Mouse (Mus musculus) heart, postnatal 0 days (tissue): Measurements from ENCODE around the gene Bicral. TPM values are rescaled to one million over a fixed set of nuclear protein-coding genes. Genes with fewer than 3 reads are reported as not detected.

Experiments
- ATAC-seq: fragments of 200-750 bp; cut with Nextera tagmentation; 2 replicates; pipeline ENCODE4 v1.8.0; 2017; ENCODE audit warnings: low read depth, moderate number of reproducible peaks, moderate library complexity; ENCODE audit not compliant: insufficient read depth
- DNase-seq: peaks from one replicate; pipeline ENCODE4 v3.0.0-alpha.2; 2016; ENCODE audit warnings: low spot score
- H3K27ac ChIP-seq: fragments of 300-500 bp; sonication (generic); 2 replicates; pipeline ENCODE4 v1.5.1; 2014; ENCODE audit warnings: low read depth, mild to moderate bottlenecking
- H3K27me3 ChIP-seq: fragments of 300-500 bp; sonication (generic); 2 replicates; pipeline ENCODE4 v1.6.1; 2014; ENCODE audit warnings: low read length, mixed read lengths; ENCODE audit not compliant: control insufficient read depth, insufficient read depth
- H3K36me3 ChIP-seq: fragments of 300-500 bp; sonication (generic); replicated peaks from 2 replicates; pipeline ENCODE4 v1.6.1; 2014; ENCODE audit warnings: low read length, mixed read lengths; ENCODE audit not compliant: control insufficient read depth, insufficient read depth
- H3K4me1 ChIP-seq: fragments of 300-500 bp; sonication (generic); 2 replicates; pipeline ENCODE4 v1.6.1; 2014; ENCODE audit warnings: antibody characterized with exemption; ENCODE audit not compliant: control insufficient read depth, insufficient read depth
- H3K4me2 ChIP-seq: fragments of 300-500 bp; sonication (generic); 2 replicates; pipeline ENCODE4 v1.6.1; 2014; ENCODE audit warnings: low read depth, mild to moderate bottlenecking, low read length, moderate library complexity
- H3K4me3 ChIP-seq: fragments of 300-500 bp; sonication (generic); 2 replicates; pipeline ENCODE4 v1.5.1; 2014; ENCODE audit warnings: low read depth, low read length
- H3K9ac ChIP-seq: fragments of 300-500 bp; sonication (generic); replicated peaks from 2 replicates; pipeline ENCODE4 v1.6.1; 2014; ENCODE audit warnings: low read depth, low read length, mixed read lengths
- H3K9me3 ChIP-seq: fragments of 300-500 bp; sonication (generic); replicated peaks from 2 replicates; pipeline ENCODE4 v1.6.1; 2016; ENCODE audit warnings: low read length; ENCODE audit not compliant: control insufficient read depth
- CTCF ChIP-seq: IDR thresholded peaks from 2 replicates; pipeline ENCODE4 v1.5.1; 2016; ENCODE audit warnings: antibody characterized with exemption, control low read depth, low read depth
- EP300 ChIP-seq: IDR thresholded peaks from 2 replicates; pipeline ENCODE4 v1.6.1; 2016; ENCODE audit warnings: antibody characterized with exemption, low read depth
- WGBS: fragments of 180-500 bp; shearing (Covaris S2); extraction: QIAGEN DNeasy Blood & Tissue Kit; methylation state at CpG from one replicate; pipeline ENCODE4 v1.1.7; 2014; 5-methylcytosine and 5-hydroxymethylcytosine counted together
- polyA plus RNA-seq: library from polyadenylated mRNA; unstranded; fragments of >200 nt; fragmentation: Nextera tagmentation; extraction: Ambion mirVana; gene quantifications from 2 replicates; pipeline ENCODE4 v1.2.1, GENCODE M21; 2015
- total RNA-seq: library from RNA; depleted of rRNA; stranded (reverse); fragments of >200 nt; gene quantifications from 2 replicates; pipeline ENCODE4 v1.2.3, GENCODE M21; 2014; ENCODE audit warnings: low replicate concordance

Gene Bicral
- total and polyA plus RNA-seq, 2 experiments from 2014 or later, result 1.8 to 3.6 TPM

DNA sequence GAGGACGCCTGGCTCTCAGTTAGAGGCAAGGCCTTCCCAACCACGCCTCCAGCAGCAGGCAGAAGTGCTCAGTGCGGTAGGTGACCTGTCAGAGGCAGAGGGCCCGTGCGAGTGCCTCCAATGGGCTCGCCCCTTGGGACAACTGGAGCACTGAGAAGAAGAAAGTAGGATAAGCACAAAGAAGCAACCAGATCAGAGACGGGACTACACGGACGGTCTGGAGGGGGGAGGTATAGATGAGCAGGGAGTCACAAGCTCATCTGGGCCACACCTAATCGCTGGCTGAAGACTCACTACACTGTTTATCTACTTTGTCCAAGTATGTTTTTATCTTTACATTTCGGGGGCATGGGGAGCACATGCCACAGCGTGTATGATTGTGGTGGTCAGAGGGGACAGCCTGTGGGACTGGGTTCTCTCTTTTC is 40.5 kb downstream of the Bicral start:
- peaks cover 49% of the 10 kb centered on the region for H3K36me3 ChIP-seq
- no peaks in the 10 kb centered on the region for H3K9me3 ChIP-seq
- H3K27me3 ChIP-seq, result no peaks in the 10 kb centered on the region
- ATAC-seq (no peak), DNase-seq (no peak)
- H3K4me3 ChIP-seq, result no peak overlapping the region
- H3K4me2 ChIP-seq, result no peak overlapping the region
- TF ChIP-seq EP300, result no peak
- TF ChIP-seq CTCF, result no peak
- WGBS, result 90% methylated on average over 12 of the region's 12 CpGs
- no peak overlapping the region for H3K27ac ChIP-seq
- H3K4me1 ChIP-seq, result no peaks in the 10 kb centered on the region
- H3K9ac ChIP-seq, result no peak overlapping the region

DNA sequence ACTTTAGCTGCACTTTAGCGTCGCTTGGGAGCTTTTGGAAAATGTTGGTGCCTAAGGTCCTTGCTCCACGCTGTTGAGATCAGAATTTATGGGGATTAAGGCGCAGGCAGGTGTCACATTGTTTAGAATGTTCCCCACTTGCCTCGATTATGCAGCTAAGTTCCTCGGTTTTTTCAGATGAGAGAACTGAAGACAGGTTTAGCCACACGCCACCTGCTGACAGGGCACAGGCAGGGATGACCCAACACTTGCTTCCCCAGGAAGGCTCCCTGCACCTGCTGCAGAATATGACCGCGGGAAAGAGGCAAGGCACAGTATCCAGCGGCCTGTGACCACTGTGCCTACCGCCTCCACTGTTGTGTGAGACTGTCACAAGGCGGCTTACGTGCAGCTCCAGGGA is 42.0 kb downstream of the Bicral start:
- 80% methylated on average over 13 of the region's 13 CpGs for WGBS
- ATAC-seq (no peak), DNase-seq (no peak)
- Histone ChIP-seq H3K9ac (no peak overlapping the region), H3K4me2 (no peak overlapping the region), H3K36me3 (peaks cover 53% of the 10 kb centered on the region), H3K27me3 (no peaks in the 10 kb centered on the region), H3K27ac (no peak overlapping the region), H3K4me1 (no peaks in the 10 kb centered on the region), H3K9me3 (no peaks in the 10 kb centered on the region), H3K4me3 (no peak overlapping the region)
- no peak for TF ChIP-seq EP300
- no peak for TF ChIP-seq CTCF

DNA sequence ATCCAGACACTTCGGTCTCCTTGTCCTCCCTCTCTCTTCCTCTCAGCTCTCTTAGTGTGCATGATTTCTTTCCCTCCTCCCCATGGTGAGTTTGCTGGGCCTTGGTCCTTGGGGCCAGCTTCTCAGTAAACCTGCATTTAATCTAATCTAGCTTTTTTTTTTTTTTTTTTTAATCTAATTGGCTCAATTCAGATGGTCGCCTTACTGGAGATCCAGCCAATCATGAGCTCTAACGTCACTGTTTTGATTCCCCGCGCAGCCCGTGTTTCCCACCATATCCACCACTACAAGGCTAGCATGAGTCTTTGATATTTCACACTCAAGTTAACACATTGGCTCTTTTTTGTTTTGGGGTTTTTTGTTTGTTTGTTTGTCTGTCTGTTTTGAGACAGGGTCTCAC is 43.8 kb downstream of the Bicral start:
- Histone ChIP-seq H3K4me2 (no peak overlapping the region), H3K27me3 (no peaks in the 10 kb centered on the region), H3K9me3 (no peaks in the 10 kb centered on the region), H3K27ac (no peak overlapping the region), H3K4me3 (no peak overlapping the region), H3K36me3 (peaks cover 54% of the 10 kb centered on the region), H3K4me1 (peaks cover 4% of the 10 kb centered on the region; the same call in 1 of the 2 replicates), H3K9ac (no peak overlapping the region)
- TF ChIP-seq CTCF (no peak), EP300 (no peak)
- no peak for ATAC-seq
- WGBS, result 92% methylated on average over 6 of the region's 6 CpGs
- DNase-seq, result no peak

DNA sequence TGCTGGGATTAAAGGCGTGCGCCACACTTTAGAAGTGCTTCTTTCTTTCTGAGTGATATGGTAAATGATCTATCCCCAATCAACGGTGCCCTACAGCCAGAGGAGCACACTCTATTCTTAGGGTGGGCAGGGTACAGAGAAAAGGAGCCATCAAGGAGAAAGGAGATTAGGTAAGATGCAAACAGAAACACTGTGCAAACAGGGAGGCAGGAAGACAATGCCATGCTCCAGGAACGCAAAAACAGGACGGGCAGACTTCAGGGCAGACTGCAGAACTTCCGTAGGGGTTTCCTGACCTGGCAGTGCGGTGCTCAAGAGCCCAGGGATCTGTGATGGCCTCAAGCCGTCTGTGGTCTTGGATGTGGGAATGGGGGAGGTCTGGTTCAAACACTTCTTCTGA is 44.6 kb downstream of the Bicral start:
- no peak overlapping the region for H3K9ac ChIP-seq
- no peak for ATAC-seq
- H3K4me1 ChIP-seq, result peaks cover 5% of the 10 kb centered on the region; the same call in 1 of the 2 replicates
- no peak overlapping the region for H3K27ac ChIP-seq
- 75% methylated on average over 8 of the region's 8 CpGs for WGBS
- H3K9me3 ChIP-seq, result no peaks in the 10 kb centered on the region
- TF ChIP-seq EP300 (no peak), CTCF (no peak)
- peaks cover 54% of the 10 kb centered on the region for H3K36me3 ChIP-seq
- no peak overlapping the region for H3K4me3 ChIP-seq
- no peak for DNase-seq
- H3K27me3 ChIP-seq, result no peaks in the 10 kb centered on the region
- no peak overlapping the region for H3K4me2 ChIP-seq

DNA sequence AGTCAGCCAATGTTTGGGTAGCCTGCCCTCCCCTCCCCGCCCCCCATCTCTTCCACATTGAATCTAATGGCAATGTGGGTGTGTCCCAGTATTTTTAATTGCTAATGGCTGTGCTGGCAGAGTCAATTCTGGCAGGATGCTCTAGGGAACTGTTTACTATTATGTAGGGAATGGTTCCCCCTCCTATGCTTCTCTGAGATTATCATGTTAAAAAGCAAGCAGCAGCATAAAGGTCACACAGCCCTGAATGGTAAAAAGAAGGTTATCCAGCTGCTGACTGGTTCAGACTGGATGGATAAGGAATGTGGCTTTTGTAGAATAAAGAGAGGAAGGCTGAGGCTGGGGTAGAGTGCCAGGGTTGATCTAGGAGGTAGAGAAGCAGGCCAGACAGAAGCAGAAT is 45.8 kb downstream of the Bicral start:
- WGBS, result 88% methylated on average over 1 of the region's 1 CpGs
- peaks cover 59% of the 10 kb centered on the region for H3K36me3 ChIP-seq

DNA sequence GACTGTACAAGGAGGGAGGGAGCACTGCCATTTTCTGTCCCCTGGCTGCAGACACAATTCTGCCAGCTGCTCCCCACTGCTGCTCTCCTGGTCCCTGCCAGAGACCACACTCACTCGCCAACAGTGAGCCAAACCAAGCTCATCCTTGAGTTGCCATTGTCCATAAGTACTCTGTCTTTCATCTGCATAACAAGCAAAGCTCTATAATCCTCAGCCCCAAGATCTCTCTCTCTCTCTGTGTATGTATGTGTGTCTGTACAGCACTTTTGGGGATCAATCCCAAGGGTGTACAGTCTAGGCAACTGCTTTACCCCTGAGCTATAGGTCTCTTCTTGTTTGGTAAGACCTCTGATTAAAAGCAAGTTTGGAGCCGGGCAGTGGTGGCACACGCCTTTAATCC is 47.6 kb downstream of the Bicral start:
- H3K4me2 ChIP-seq, result no peak overlapping the region
- ATAC-seq (no peak), DNase-seq (no peak)
- 92% methylated on average over 3 of the region's 3 CpGs for WGBS
- no peak for TF ChIP-seq EP300
- no peak for TF ChIP-seq CTCF
- H3K27me3 ChIP-seq, result no peaks in the 10 kb centered on the region
- no peaks in the 10 kb centered on the region for H3K9me3 ChIP-seq
- no peak overlapping the region for H3K9ac ChIP-seq
- no peak overlapping the region for H3K4me3 ChIP-seq
- peaks cover 9% of the 10 kb centered on the region; the same call in 1 of the 2 replicates for H3K4me1 ChIP-seq
- H3K27ac ChIP-seq, result no peak overlapping the region
- peaks cover 65% of the 10 kb centered on the region for H3K36me3 ChIP-seq

More for the DNA sequence above, 45.8 kb downstream of the Bicral start:
- DNase-seq (no peak), ATAC-seq (no peak)
- Histone ChIP-seq H3K27ac (no peak overlapping the region), H3K9ac (no peak overlapping the region), H3K4me3 (no peak overlapping the region), H3K27me3 (no peaks in the 10 kb centered on the region), H3K9me3 (no peaks in the 10 kb centered on the region), H3K4me1 (peaks cover 9% of the 10 kb centered on the region; the same call in 1 of the 2 replicates), H3K4me2 (no peak overlapping the region)
- no peak for TF ChIP-seq EP300
- no peak for TF ChIP-seq CTCF
